ENCODE assay signal across 8 mouse cellular contexts in the genomic region with DNA sequence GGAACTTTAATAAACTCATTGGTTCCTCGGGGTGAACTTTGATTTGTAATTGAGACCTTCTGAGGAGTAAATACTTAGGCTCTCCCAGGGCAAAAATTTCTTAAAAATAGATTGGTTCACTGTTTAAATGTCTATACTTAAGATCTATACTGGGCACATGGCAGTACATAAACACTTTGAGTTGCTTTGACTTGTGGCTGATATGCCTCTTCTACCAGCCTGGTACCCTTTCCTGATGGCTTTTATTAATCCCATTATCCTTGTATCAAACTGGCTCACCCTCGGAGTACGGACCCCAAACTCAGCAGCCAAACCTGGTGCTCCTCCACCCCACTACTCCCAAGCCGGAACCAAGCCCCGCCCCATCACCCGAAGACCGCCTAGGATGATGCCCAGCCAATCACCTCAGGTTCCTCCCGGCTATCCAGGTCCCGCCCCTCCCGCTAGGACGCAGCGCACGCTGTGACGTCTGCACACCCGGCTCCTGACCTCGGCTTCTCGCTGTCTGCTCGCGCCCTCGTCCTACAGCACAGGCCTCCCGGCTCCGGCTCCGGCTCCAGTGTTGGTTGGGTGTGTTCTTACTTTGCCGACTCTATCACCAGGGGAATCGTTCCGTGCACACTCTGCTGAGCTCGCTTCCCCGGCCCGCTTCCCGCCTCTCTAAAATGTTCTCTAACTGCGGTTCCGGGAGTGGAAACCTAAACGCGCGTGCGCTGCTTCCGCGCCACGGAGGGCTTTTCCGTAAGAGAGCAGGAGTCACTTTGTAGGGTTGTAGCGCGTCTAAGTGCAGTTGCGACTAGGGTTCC. TPM values are rescaled to one million over a fixed set of nuclear protein-coding genes. Genes with fewer than 3 reads are reported as not detected.
A peak's percentile ranks its signal among the peaks of the same experiment; 100 is the strongest.
DNase-seq lines count a peak whose midpoint lies in the region; ATAC-seq and TF ChIP-seq lines count a peak whose summit lies in the region.

A gene (plus strand): TSS at position 464 of the 806 bp plus-strand sequence.

- no peaks in the 10 kb centered on the region for H3K79me2 ChIP-seq in heart, adult 2 months (replicated peaks; ENCODE audit: control insufficient read depth, insufficient read depth, low read length)

- no peaks in the 10 kb centered on the region for H3K9me3 ChIP-seq in embryonic facial prominence, embryonic 14.5 days (ENCODE audit: control insufficient read depth, low read length)
- no peaks in the 10 kb centered on the region for H3K9me3 ChIP-seq in limb, embryonic 13.5 days
- no peaks in the 10 kb centered on the region for H3K9me3 ChIP-seq in midbrain, embryonic 16.5 days (replicated peaks; ENCODE audit: control insufficient read depth, low read length, poor library complexity, severe bottlenecking)

- peak; percentile 94 for DNase-seq in 3T3-L1 (ENCODE audit: low read depth, low spot score)
- DNase-seq in adrenal gland, postnatal 4 days (ENCODE audit: low spot score in 2 of 2) = peak; percentile 83 to 89
- peak; percentile 98 for DNase-seq in embryonic facial prominence, embryonic 14.5 days (ENCODE audit: low spot score)
- DNase-seq in heart, adult 2 months = peak; percentile 95 to 96
- peak; percentile 94 to 95 for DNase-seq in kidney, adult 8-10 months
- peak; percentile 95 to 98 for DNase-seq in spleen, postnatal 10 days (ENCODE audit: low spot score in 2 of 2)

- H3K36me3 ChIP-seq in embryonic facial prominence, embryonic 14.5 days (ENCODE audit: control insufficient read depth, insufficient read depth, low read length) = peaks cover 60% of the 10 kb centered on the region
- H3K36me3 ChIP-seq in heart, adult 2 months (ENCODE audit: control insufficient read depth, insufficient read depth, low read length) = peaks cover 4% of the 10 kb centered on the region; the same call in 1 of the 2 replicates
- peaks cover 65% of the 10 kb centered on the region for H3K36me3 ChIP-seq in limb, embryonic 13.5 days
- peaks cover 15% of the 10 kb centered on the region; the same call in 1 of the 2 replicates for H3K36me3 ChIP-seq in midbrain, embryonic 16.5 days (ENCODE audit: control insufficient read depth, insufficient read depth, low read length)

- intact Hi-C loops in heart, adult 2 months (cut with DNase I) = loop anchor here (1.0 kb wide), 2 partner anchors 15 to 233 kb away; a partner anchor contains a TSS

- no peaks in the 10 kb centered on the region for H3K27me3 ChIP-seq in embryonic facial prominence, embryonic 14.5 days (replicated peaks; ENCODE audit: control insufficient read depth, insufficient read depth, low read length)
- no peaks in the 10 kb centered on the region for H3K27me3 ChIP-seq in heart, adult 2 months (ENCODE audit: control insufficient read depth, insufficient read depth, low read length)
- no peaks in the 10 kb centered on the region for H3K27me3 ChIP-seq in limb, embryonic 13.5 days
- no peaks in the 10 kb centered on the region for H3K27me3 ChIP-seq in midbrain, embryonic 16.5 days (ENCODE audit: control insufficient read depth, insufficient read depth, low read depth, low read length)

- peaks cover 11% of the 10 kb centered on the region for H3K4me1 ChIP-seq in embryonic facial prominence, embryonic 14.5 days (ENCODE audit: control insufficient read depth, insufficient read depth, low read length)
- H3K4me1 ChIP-seq in heart, adult 2 months (ENCODE audit: control insufficient read depth, insufficient read depth, low read length) = peaks cover 5% of the 10 kb centered on the region
- H3K4me1 ChIP-seq in limb, embryonic 13.5 days = peaks cover 17% of the 10 kb centered on the region
- peaks cover 14% of the 10 kb centered on the region for H3K4me1 ChIP-seq in midbrain, embryonic 16.5 days (ENCODE audit: control insufficient read depth, insufficient read depth, low read length)

- H3K9ac ChIP-seq in embryonic facial prominence, embryonic 14.5 days (ENCODE audit: low read depth, low read length) = peak within 1 kb of the TSS; percentile 81
- H3K9ac ChIP-seq in heart, adult 2 months (ENCODE audit: low read depth, low read length) = peak within 1 kb of the TSS; percentile 87
- H3K9ac ChIP-seq in limb, embryonic 13.5 days = peak within 1 kb of the TSS; percentile 78
- peak within 1 kb of the TSS; percentile 72 for H3K9ac ChIP-seq in midbrain, embryonic 16.5 days (ENCODE audit: low read depth, low read length)

- TF ChIP-seq POLR2A in heart, adult 2 months (IDR thresholded peaks at IDR 0.05; ENCODE audit: insufficient read depth, low read depth, low read length) = peak; percentile 97

- peak within 1 kb of the TSS; percentile 95 for H3K27ac ChIP-seq in embryonic facial prominence, embryonic 14.5 days (replicated peaks; ENCODE audit: low read depth, low read length)
- peak within 1 kb of the TSS; percentile 96 for H3K27ac ChIP-seq in heart, adult 2 months
- peak within 1 kb of the TSS; percentile 90 for H3K27ac ChIP-seq in limb, embryonic 13.5 days
- peak within 1 kb of the TSS; percentile 83 for H3K27ac ChIP-seq in midbrain, embryonic 16.5 days (ENCODE audit: low read length)

- H3K4me2 ChIP-seq in embryonic facial prominence, embryonic 14.5 days (ENCODE audit: low read depth, low read length) = peak within 1 kb of the TSS; percentile 85
- H3K4me2 ChIP-seq in limb, embryonic 13.5 days (replicated peaks) = peak within 1 kb of the TSS; percentile 90
- peak within 1 kb of the TSS; percentile 81 for H3K4me2 ChIP-seq in midbrain, embryonic 16.5 days (ENCODE audit: low read length)

- TF ChIP-seq CTCF in heart, adult 2 months (IDR thresholded peaks at IDR 0.05) = no peak

- peak; percentile 99 for ATAC-seq in embryonic facial prominence, embryonic 14.5 days (ENCODE audit: low read depth)
- peak; percentile 100 for ATAC-seq in limb, embryonic 13.5 days (ENCODE audit: low FRiP score, low read depth)
- peak; percentile 98 for ATAC-seq in midbrain, embryonic 16.5 days

- peak within 1 kb of the TSS; percentile 70 for H3K4me3 ChIP-seq in embryonic facial prominence, embryonic 14.5 days (ENCODE audit: low read depth, low read length)
- H3K4me3 ChIP-seq in heart, adult 2 months = peak within 1 kb of the TSS; percentile 64
- peak within 1 kb of the TSS; percentile 73 for H3K4me3 ChIP-seq in limb, embryonic 13.5 days
- H3K4me3 ChIP-seq in midbrain, embryonic 16.5 days (ENCODE audit: low read depth, low read length) = peak within 1 kb of the TSS; percentile 62

- TF ChIP-seq EP300 in heart, adult 2 months (IDR thresholded peaks at IDR 0.05; ENCODE audit: insufficient read depth, low read depth, low read length) = no peak

- under 1% methylated on average over 43 of the region's 43 CpGs for whole genome bisulfite sequencing in embryonic facial prominence, embryonic 14.5 days
- WGBS in heart, adult 2 months = under 1% methylated on average over 43 of the region's 43 CpGs
- WGBS in limb, embryonic 13.5 days = under 1% methylated on average over 43 of the region's 43 CpGs
- WGBS in midbrain, embryonic 16.5 days = 1% methylated on average over 43 of the region's 43 CpGs

RNA-seq across cellular contexts. Expression of the gene that starts here (rescaled TPM):
- total RNA-seq in adrenal gland, postnatal 4 days (2021) = 100 to 1,000 TPM; 157 to 168 TPM
- polyA plus RNA-seq in embryonic facial prominence, embryonic 14.5 days (2014; fragmentation: Nextera tagmentation; extraction: Ambion mirVana) = 216 and 223 TPM in 2 replicates
- 100 to 1,000 TPM; 165 to 179 TPM for total RNA-seq in heart, adult 2 months (2021)
- polyA plus RNA-seq in heart, adult 2 months (2012; rRNA removed) = 136 and 180 TPM in 2 replicates
- polyA plus RNA-seq in limb, embryonic 13.5 days (2015; fragmentation: Nextera tagmentation; extraction: Ambion mirVana) = 195 and 201 TPM in 2 replicates
- 107 and 117 TPM in 2 replicates for polyA plus RNA-seq in midbrain, embryonic 16.5 days (2015; fragmentation: Nextera tagmentation; extraction: Ambion mirVana)

Comparison
In these comparisons a context has a peak if more than half of its experiments do, and no peak if none do; other contexts are left out.
1. Peak in every context shown above with its lines: DNase-seq, ATAC-seq, H3K4me3 ChIP-seq and H3K27ac ChIP-seq.